8 mouse cellular contexts compared by ENCODE assay signal in the genomic region with DNA sequence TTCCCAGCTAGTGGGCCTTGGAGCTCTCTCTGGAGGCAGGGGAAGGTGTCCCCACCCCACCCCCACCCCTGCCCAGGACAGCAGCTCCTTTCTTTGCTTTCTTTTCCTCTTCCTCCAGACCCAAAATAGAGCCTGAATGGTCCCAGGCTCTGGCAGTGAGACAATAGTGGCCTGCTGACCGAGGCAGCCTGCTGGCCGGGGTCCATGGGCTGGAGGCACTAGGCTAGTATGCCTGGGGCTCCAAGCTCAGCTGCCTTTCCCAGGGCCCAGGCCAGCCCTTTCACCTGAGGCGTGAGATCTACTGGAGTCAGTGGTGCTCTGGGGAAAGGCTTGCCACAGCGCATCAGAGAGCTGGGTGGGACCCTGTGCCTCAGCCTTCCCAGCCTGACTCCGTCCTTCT. TPM values are rescaled to one million over a fixed set of nuclear protein-coding genes. Genes with fewer than 3 reads are reported as not detected.
DNase-seq lines count a peak whose midpoint lies in the region; ATAC-seq and TF ChIP-seq lines count a peak whose summit lies in the region.

No protein-coding gene starts in this region.

- H3K27ac ChIP-seq in embryonic facial prominence, embryonic 10.5 days (replicated peaks) = peak overlapping the region; percentile 90
- H3K27ac ChIP-seq in heart, embryonic 15.5 days = peak overlapping the region; percentile 61
- peak overlapping the region; percentile 42; the same call in 1 of the 2 replicates for H3K27ac ChIP-seq in kidney, postnatal 0 days
- peak overlapping the region; percentile 82 for H3K27ac ChIP-seq in lung, embryonic 15.5 days

- no peak overlapping the region for H3K4me3 ChIP-seq in embryonic facial prominence, embryonic 10.5 days
- H3K4me3 ChIP-seq in heart, embryonic 15.5 days = no peak overlapping the region
- no peak overlapping the region for H3K4me3 ChIP-seq in kidney, postnatal 0 days (replicated peaks; ENCODE audit: low read depth, low read length)
- H3K4me3 ChIP-seq in lung, embryonic 15.5 days = no peak overlapping the region

- no peaks in the 10 kb centered on the region for H3K9me3 ChIP-seq in embryonic facial prominence, embryonic 10.5 days
- H3K9me3 ChIP-seq in heart, embryonic 15.5 days (replicated peaks) = no peaks in the 10 kb centered on the region
- H3K9me3 ChIP-seq in kidney, postnatal 0 days (replicated peaks; ENCODE audit: low read length) = no peaks in the 10 kb centered on the region
- H3K9me3 ChIP-seq in lung, embryonic 15.5 days = no peaks in the 10 kb centered on the region

- peaks cover 4% of the 10 kb centered on the region; the same call in 1 of the 2 replicates for H3K27me3 ChIP-seq in embryonic facial prominence, embryonic 10.5 days (replicated peaks; ENCODE audit: low read depth, poor library complexity, severe bottlenecking)
- no peaks in the 10 kb centered on the region for H3K27me3 ChIP-seq in heart, embryonic 15.5 days
- no peaks in the 10 kb centered on the region for H3K27me3 ChIP-seq in kidney, postnatal 0 days (ENCODE audit: insufficient read depth, low read length)
- no peaks in the 10 kb centered on the region for H3K27me3 ChIP-seq in lung, embryonic 15.5 days

- H3K36me3 ChIP-seq in embryonic facial prominence, embryonic 10.5 days (replicated peaks) = no peaks in the 10 kb centered on the region
- H3K36me3 ChIP-seq in heart, embryonic 15.5 days = no peaks in the 10 kb centered on the region
- H3K36me3 ChIP-seq in kidney, postnatal 0 days (ENCODE audit: insufficient read depth, low read length) = no peaks in the 10 kb centered on the region
- no peaks in the 10 kb centered on the region for H3K36me3 ChIP-seq in lung, embryonic 15.5 days

- H3K4me2 ChIP-seq in heart, embryonic 15.5 days = no peak overlapping the region
- no peak overlapping the region for H3K4me2 ChIP-seq in kidney, postnatal 0 days (ENCODE audit: low read length)
- no peak overlapping the region for H3K4me2 ChIP-seq in lung, embryonic 15.5 days

- peak; percentile 61 for DNase-seq in gastrocnemius, postnatal 10 days
- DNase-seq in gastrocnemius, adult 18-20 months (ENCODE audit: low spot score) = no peak
- DNase-seq in embryonic facial prominence, embryonic 10.5 days (ENCODE audit: low spot score) = no peak
- peak; percentile 28 for DNase-seq in kidney, postnatal 0 days (ENCODE audit: low spot score)
- DNase-seq in right cerebral cortex, postnatal 36 days (ENCODE audit: low spot score in 2 of 2) = peak; percentile 60 to 65
- DNase-seq in thymus, adult 18-20 months = no peak

- no peak overlapping the region for H3K9ac ChIP-seq in heart, embryonic 15.5 days
- no peak overlapping the region for H3K9ac ChIP-seq in kidney, postnatal 0 days (ENCODE audit: low read depth, low read length)
- H3K9ac ChIP-seq in lung, embryonic 15.5 days = no peak overlapping the region

- no peak for TF ChIP-seq CTCF in kidney, postnatal 0 days (IDR thresholded peaks at IDR 0.05; ENCODE audit: low read depth)

- WGBS in embryonic facial prominence, embryonic 10.5 days = 41% methylated on average over 5 of the region's 5 CpGs
- 52% methylated on average over 5 of the region's 5 CpGs for WGBS in heart, embryonic 15.5 days
- 67% methylated on average over 5 of the region's 5 CpGs for WGBS in kidney, postnatal 0 days
- WGBS in lung, embryonic 15.5 days = 53% methylated on average over 5 of the region's 5 CpGs

- H3K4me1 ChIP-seq in embryonic facial prominence, embryonic 10.5 days = peaks cover 74% of the 10 kb centered on the region
- H3K4me1 ChIP-seq in heart, embryonic 15.5 days (replicated peaks) = peaks cover 41% of the 10 kb centered on the region
- peaks cover 26% of the 10 kb centered on the region for H3K4me1 ChIP-seq in kidney, postnatal 0 days (replicated peaks; ENCODE audit: insufficient read depth, low read length)
- peaks cover 45% of the 10 kb centered on the region for H3K4me1 ChIP-seq in lung, embryonic 15.5 days

- ATAC-seq in heart, embryonic 15.5 days (replicated peaks; ENCODE audit: insufficient number of reproducible peaks, insufficient read depth, low FRiP score, low read depth) = peak; percentile 37
- ATAC-seq in kidney, postnatal 0 days (replicated peaks; ENCODE audit: low FRiP score, low read depth) = no peak
- 0 out of 2 replicates have a peak, but pooled peaks have one; percentile 17 for ATAC-seq in lung, embryonic 15.5 days (ENCODE audit: borderline replicate concordance, extremely low read depth, low FRiP score, low TSS enrichment)

RNA-seq across cellular contexts. Expression of a gene that starts 18.0 kb away (rescaled TPM):
- total RNA-seq in gastrocnemius, postnatal 10 days (2021) = 10 to 100 TPM; 15.6 to 18.0 TPM
- 10 to 100 TPM; 19.8 to 24.3 TPM for total RNA-seq in gastrocnemius, adult 18-20 months (2021)
- polyA plus RNA-seq in embryonic facial prominence, embryonic 10.5 days (2016; fragmentation: Nextera tagmentation; extraction: Ambion mirVana) = 32.9 and 38.2 TPM in 2 replicates
- 4.6 and 21.3 TPM in 2 replicates for polyA plus RNA-seq in heart, embryonic 15.5 days (2015; fragmentation: Nextera tagmentation; extraction: Ambion mirVana)
- polyA plus RNA-seq in kidney, postnatal 0 days (2015; fragmentation: Nextera tagmentation; extraction: Ambion mirVana) = 109 and 125 TPM in 2 replicates
- polyA plus RNA-seq in lung, embryonic 15.5 days (2015; fragmentation: Nextera tagmentation; extraction: Ambion mirVana) = 35.4 and 35.6 TPM in 2 replicates

RNA-seq across cellular contexts. Expression of a gene that starts 25.0 kb away (rescaled TPM):
- 1 to 10 TPM in 1 of 2 experiments, under 1 TPM in 1; 0.80 to 1.2 TPM for total RNA-seq in gastrocnemius, postnatal 10 days (2021)
- total RNA-seq in gastrocnemius, adult 18-20 months (2021) = under 1 TPM; 0.26 to 0.80 TPM
- 3.1 and 3.5 TPM in 2 replicates for polyA plus RNA-seq in embryonic facial prominence, embryonic 10.5 days (2016; fragmentation: Nextera tagmentation; extraction: Ambion mirVana)
- polyA plus RNA-seq in heart, embryonic 15.5 days (2015; fragmentation: Nextera tagmentation; extraction: Ambion mirVana) = 2.6 and 5.2 TPM in 2 replicates
- 3.7 and 4.4 TPM in 2 replicates for polyA plus RNA-seq in kidney, postnatal 0 days (2015; fragmentation: Nextera tagmentation; extraction: Ambion mirVana)
- polyA plus RNA-seq in lung, embryonic 15.5 days (2015; fragmentation: Nextera tagmentation; extraction: Ambion mirVana) = 4.3 and 5.2 TPM in 2 replicates

Comparison
In these comparisons a context has a peak if more than half of its experiments do, and no peak if none do; other contexts are left out.
1. DNase-seq: peak in gastrocnemius, postnatal 10 days (single experiment), kidney, postnatal 0 days (single experiment) and right cerebral cortex, postnatal 36 days (2 of 2); none in gastrocnemius, adult 18-20 months (single experiment), embryonic facial prominence, embryonic 10.5 days (single experiment) and thymus, adult 18-20 months (0 of 2).
2. Peak in every context shown above with its lines, with median percentiles within 50 percentile points of each other: H3K27ac ChIP-seq.